Mouse (Mus musculus) stomach, postnatal 0 days (tissue): ENCODE results near the gene Adam1b.

ENCODE experiments used
- CTCF ChIP-seq: IDR thresholded peaks from 2 replicates; pipeline ENCODE4 v1.5.1; 2016; ENCODE audit warnings: antibody characterized with exemption, low read depth, mild to moderate bottlenecking, moderate library complexity
- EP300 ChIP-seq: optimal IDR thresholded peaks from 2 replicates; pipeline ENCODE3; 2016; ENCODE audit warnings: antibody characterized with exemption

DNA sequence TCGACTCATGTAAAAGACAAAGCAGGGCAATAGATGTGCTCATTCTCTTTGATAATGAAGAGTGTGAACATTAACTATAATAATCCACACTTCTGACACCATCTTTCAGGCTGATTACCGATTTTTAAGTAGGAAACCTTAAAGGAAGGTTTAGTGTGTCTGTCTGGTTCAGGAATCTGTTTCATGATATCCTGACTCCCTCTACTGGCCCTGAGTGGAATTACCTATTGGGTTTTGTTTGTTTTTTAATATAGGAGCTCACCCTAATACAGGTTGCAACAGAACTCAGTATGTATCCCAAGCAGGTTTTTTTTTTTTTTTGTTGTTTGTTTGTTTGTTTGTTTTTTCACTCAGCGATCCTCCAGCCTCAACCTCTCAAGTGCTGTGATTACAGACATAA lies 25.6 kb downstream of the Adam1b start:
- TF ChIP-seq EP300 (no peak), CTCF (peak; percentile 91)
